Comparison of ENCODE assay signal across 13 mouse cellular contexts in genomic region chr3:127406883-127407282, GRCm38 (mm10).
DNase-seq lines count a peak whose midpoint lies in the region; ATAC-seq and TF ChIP-seq lines count a peak whose summit lies in the region.
"Had no signal": no experiment of that assay in that cellular context is flagged by ENCODE, and none has a peak within 500 bp of the region (broad histone marks: within the 10 kb centered on the region; RNA-seq: fewer than 3 reads in every experiment).

No protein-coding gene starts in this region.

- H3K4me2 ChIP-seq in liver, embryonic 11.5 days = no peak overlapping the region
- peak overlapping the region; percentile 52 for H3K4me2 ChIP-seq in forebrain, postnatal 0 days (ENCODE audit: low read depth)
- peak overlapping the region; percentile 41 for H3K4me2 ChIP-seq in liver, embryonic 16.5 days (ENCODE audit: low read depth, low read length)
- peak overlapping the region; percentile 77 for H3K4me2 ChIP-seq in neural tube, embryonic 13.5 days
- no peak overlapping the region for H3K4me2 ChIP-seq in stomach, postnatal 0 days (replicated peaks; ENCODE audit: low read depth)
- H3K4me2 ChIP-seq in heart, embryonic 11.5 days = no peak overlapping the region

- no peak overlapping the region for H3K4me3 ChIP-seq in liver, embryonic 11.5 days (ENCODE audit: low read depth, low read length)
- peak overlapping the region; percentile 71 for H3K4me3 ChIP-seq in forebrain, postnatal 0 days (ENCODE audit: low read depth, low read length)
- no peak overlapping the region for H3K4me3 ChIP-seq in liver, embryonic 16.5 days (ENCODE audit: low read depth, low read length)
- H3K4me3 ChIP-seq in neural tube, embryonic 13.5 days = peak overlapping the region; percentile 55
- no peak overlapping the region for H3K4me3 ChIP-seq in stomach, postnatal 0 days (ENCODE audit: low read depth, low read length)
- no peak overlapping the region for H3K4me3 ChIP-seq in heart, embryonic 11.5 days (ENCODE audit: low read depth, low read length)

- WGBS in liver, embryonic 11.5 days = 83% methylated on average over 4 of the region's 4 CpGs
- WGBS in forebrain, postnatal 0 days = 92% methylated on average over 4 of the region's 4 CpGs
- 47% methylated on average over 4 of the region's 4 CpGs for WGBS in liver, embryonic 16.5 days (ENCODE audit: insufficient replicate concordance)
- WGBS in neural tube, embryonic 13.5 days = 93% methylated on average over 4 of the region's 4 CpGs
- 92% methylated on average over 4 of the region's 4 CpGs for WGBS in stomach, postnatal 0 days
- 89% methylated on average over 4 of the region's 4 CpGs for WGBS in heart, embryonic 11.5 days (ENCODE audit: insufficient replicate concordance)

- H3K9me3 ChIP-seq in liver, embryonic 11.5 days (ENCODE audit: control insufficient read depth, low read length) = no peaks in the 10 kb centered on the region
- H3K9me3 ChIP-seq in forebrain, postnatal 0 days (ENCODE audit: low read length) = no peaks in the 10 kb centered on the region
- H3K9me3 ChIP-seq in liver, embryonic 16.5 days (replicated peaks; ENCODE audit: control insufficient read depth, low read length) = no peaks in the 10 kb centered on the region
- no peaks in the 10 kb centered on the region for H3K9me3 ChIP-seq in neural tube, embryonic 13.5 days
- no peaks in the 10 kb centered on the region for H3K9me3 ChIP-seq in stomach, postnatal 0 days (ENCODE audit: control insufficient read depth, low read length)
- no peaks in the 10 kb centered on the region for H3K9me3 ChIP-seq in heart, embryonic 11.5 days (replicated peaks; ENCODE audit: control insufficient read depth, low read length)
- H3K9me3 ChIP-seq: heart, embryonic 13.5 days; limb, embryonic 13.5 days had no signal

- H3K4me1 ChIP-seq in liver, embryonic 11.5 days (replicated peaks; ENCODE audit: control insufficient read depth, insufficient read depth, low read length) = no peaks in the 10 kb centered on the region; the same call in 1 of the 2 replicates
- H3K4me1 ChIP-seq in forebrain, postnatal 0 days (ENCODE audit: insufficient read depth) = peaks cover 10% of the 10 kb centered on the region
- H3K4me1 ChIP-seq in liver, embryonic 16.5 days (ENCODE audit: control insufficient read depth, low read depth, low read length) = peaks cover 13% of the 10 kb centered on the region
- peaks cover 45% of the 10 kb centered on the region for H3K4me1 ChIP-seq in neural tube, embryonic 13.5 days (replicated peaks)
- H3K4me1 ChIP-seq in stomach, postnatal 0 days (replicated peaks; ENCODE audit: control insufficient read depth, insufficient read depth) = no peaks in the 10 kb centered on the region
- peaks cover 4% of the 10 kb centered on the region; the same call in 1 of the 2 replicates for H3K4me1 ChIP-seq in heart, embryonic 11.5 days (ENCODE audit: control insufficient read depth, insufficient read depth, low read length)

- H3K27me3 ChIP-seq in liver, embryonic 11.5 days (replicated peaks; ENCODE audit: control insufficient read depth, insufficient read depth, low read length) = no peaks in the 10 kb centered on the region
- H3K27me3 ChIP-seq in forebrain, postnatal 0 days (ENCODE audit: insufficient read depth, low read length) = no peaks in the 10 kb centered on the region
- no peaks in the 10 kb centered on the region for H3K27me3 ChIP-seq in liver, embryonic 16.5 days (ENCODE audit: control insufficient read depth, insufficient read depth, low read depth, low read length)
- no peaks in the 10 kb centered on the region for H3K27me3 ChIP-seq in neural tube, embryonic 13.5 days
- H3K27me3 ChIP-seq in stomach, postnatal 0 days (ENCODE audit: control insufficient read depth, insufficient read depth, low read length) = no peaks in the 10 kb centered on the region
- H3K27me3 ChIP-seq in heart, embryonic 11.5 days (ENCODE audit: control insufficient read depth, insufficient read depth, low read length) = no peaks in the 10 kb centered on the region
- H3K27me3 ChIP-seq: heart, embryonic 13.5 days; limb, embryonic 13.5 days had no signal

- ATAC-seq in liver, embryonic 11.5 days (replicated peaks; ENCODE audit: low FRiP score) = peak; percentile 50; the same call in 1 of the 2 replicates
- ATAC-seq in forebrain, postnatal 0 days = no peak
- peak; percentile 81 for ATAC-seq in liver, embryonic 16.5 days (ENCODE audit: low read depth)
- ATAC-seq in neural tube, embryonic 13.5 days (ENCODE audit: low read depth) = no peak
- no peak for ATAC-seq in stomach, postnatal 0 days (ENCODE audit: low FRiP score, low TSS enrichment)
- no peak for ATAC-seq in heart, embryonic 11.5 days (replicated peaks; ENCODE audit: insufficient number of reproducible peaks, low FRiP score, low TSS enrichment)

- no peak for TF ChIP-seq CTCF in forebrain, postnatal 0 days (IDR thresholded peaks at IDR 0.05; ENCODE audit: low read depth)
- TF ChIP-seq CTCF in stomach, postnatal 0 days (IDR thresholded peaks at IDR 0.05; ENCODE audit: low read depth) = no peak

- no peak for TF ChIP-seq EP300 in stomach, postnatal 0 days (optimal IDR thresholded peaks at IDR 0.05)

- no peak overlapping the region for H3K27ac ChIP-seq in liver, embryonic 11.5 days (ENCODE audit: low read depth, low read length)
- H3K27ac ChIP-seq in forebrain, postnatal 0 days (ENCODE audit: low read depth, low read length) = no peak overlapping the region
- peak overlapping the region; percentile 14; the same call in 1 of the 2 replicates for H3K27ac ChIP-seq in liver, embryonic 16.5 days (ENCODE audit: low read length)
- H3K27ac ChIP-seq in neural tube, embryonic 13.5 days (replicated peaks) = no peak overlapping the region
- H3K27ac ChIP-seq in stomach, postnatal 0 days (replicated peaks) = no peak overlapping the region
- H3K27ac ChIP-seq in heart, embryonic 11.5 days (ENCODE audit: low read depth, low read length) = no peak overlapping the region
- H3K27ac ChIP-seq: heart, embryonic 13.5 days; limb, embryonic 13.5 days had no signal

- no peaks in the 10 kb centered on the region for H3K36me3 ChIP-seq in liver, embryonic 11.5 days (ENCODE audit: control insufficient read depth, insufficient read depth, low read length)
- H3K36me3 ChIP-seq in forebrain, postnatal 0 days (ENCODE audit: insufficient read depth) = no peaks in the 10 kb centered on the region
- no peaks in the 10 kb centered on the region for H3K36me3 ChIP-seq in liver, embryonic 16.5 days (ENCODE audit: control insufficient read depth, insufficient read depth)
- H3K36me3 ChIP-seq in neural tube, embryonic 13.5 days = no peaks in the 10 kb centered on the region
- no peaks in the 10 kb centered on the region for H3K36me3 ChIP-seq in stomach, postnatal 0 days (ENCODE audit: control insufficient read depth, insufficient read depth, low read length)
- no peaks in the 10 kb centered on the region for H3K36me3 ChIP-seq in heart, embryonic 11.5 days (ENCODE audit: control insufficient read depth, insufficient read depth, low read length)
- H3K36me3 ChIP-seq: heart, embryonic 13.5 days; limb, embryonic 13.5 days had no signal

- H3K9ac ChIP-seq in liver, embryonic 11.5 days (ENCODE audit: low read depth, low read length) = no peak overlapping the region
- no peak overlapping the region for H3K9ac ChIP-seq in forebrain, postnatal 0 days
- H3K9ac ChIP-seq in liver, embryonic 16.5 days (ENCODE audit: low read depth, low read length) = no peak overlapping the region
- H3K9ac ChIP-seq in neural tube, embryonic 13.5 days = peak overlapping the region; percentile 47
- no peak overlapping the region for H3K9ac ChIP-seq in stomach, postnatal 0 days (ENCODE audit: low read length)
- H3K9ac ChIP-seq in heart, embryonic 11.5 days (ENCODE audit: low read depth, low read length) = no peak overlapping the region
- H3K9ac ChIP-seq: heart, embryonic 13.5 days; limb, embryonic 13.5 days had no signal

- no peak for DNase-seq in liver, embryonic 11.5 days (ENCODE audit: low spot score)
- no peak for DNase-seq in liver
- peak; percentile 31 for DNase-seq in forebrain, postnatal 0 days
- DNase-seq in B cell, adult 2 months = no peak
- DNase-seq in stomach, postnatal 0 days (ENCODE audit: low spot score) = no peak
- DNase-seq: adrenal gland, postnatal 14 days; gastrocnemius, postnatal 36 days; right cerebral cortex, adult 18-20 months had no signal

Comparison
In these comparisons a context has a peak if more than half of its experiments do, and no peak if none do; other contexts are left out.
1. H3K4me2 ChIP-seq: peak in forebrain, postnatal 0 days (single experiment), liver, embryonic 16.5 days (single experiment) and neural tube, embryonic 13.5 days (single experiment); none in liver, embryonic 11.5 days (single experiment), stomach, postnatal 0 days (single experiment) and heart, embryonic 11.5 days (single experiment).
2. ATAC-seq: peak in liver, embryonic 11.5 days (single experiment) and liver, embryonic 16.5 days (single experiment); none in forebrain, postnatal 0 days (single experiment), neural tube, embryonic 13.5 days (single experiment), stomach, postnatal 0 days (single experiment) and heart, embryonic 11.5 days (single experiment).
3. H3K4me3 ChIP-seq: peak in forebrain, postnatal 0 days (single experiment) and neural tube, embryonic 13.5 days (single experiment); none in liver, embryonic 11.5 days (single experiment), liver, embryonic 16.5 days (single experiment), stomach, postnatal 0 days (single experiment) and heart, embryonic 11.5 days (single experiment).